Mouse (Mus musculus) layer of hippocampus, adult 2 months (tissue): ENCODE results near the gene Rps6kc1. TPM values are rescaled to one million over a fixed set of nuclear protein-coding genes. Genes with fewer than 3 reads are reported as not detected.
"Not testable (repeated sequence)": the region's sequence is repeated elsewhere in the genome, so short reads cannot be mapped to it uniquely, and the experiment has no call there.

Experiments used
- DNase-seq, 2 experiments: peaks; one replicate each; pipeline ENCODE4 v3.0.0; 2022; ENCODE audit warnings: low spot score in 2 of 2
- H3K27ac ChIP-seq: fragments of 200-600 bp; 2 replicates; pipeline ENCODE4 v1.8.1; 2022
- H3K4me3 ChIP-seq: fragments of 200-600 bp; 2 replicates; pipeline ENCODE4 v1.8.1; 2022; ENCODE audit warnings: mild to moderate bottlenecking
- CTCF ChIP-seq: fragments of 200-600 bp; conservative IDR thresholded peaks from 2 replicates; pipeline ENCODE4 v1.8.1; 2022; ENCODE audit warnings: antibody characterized with exemption, mild to moderate bottlenecking, moderate library complexity
- total RNA-seq, 2 experiments: library from RNA; stranded (reverse); gene quantifications; 2 replicates each; pipeline ENCODE4 v1.2.3; 2021

Gene Rps6kc1
- total RNA-seq, 2 experiments from 2014 or later: 83.7 to 85.8 TPM

DNA sequence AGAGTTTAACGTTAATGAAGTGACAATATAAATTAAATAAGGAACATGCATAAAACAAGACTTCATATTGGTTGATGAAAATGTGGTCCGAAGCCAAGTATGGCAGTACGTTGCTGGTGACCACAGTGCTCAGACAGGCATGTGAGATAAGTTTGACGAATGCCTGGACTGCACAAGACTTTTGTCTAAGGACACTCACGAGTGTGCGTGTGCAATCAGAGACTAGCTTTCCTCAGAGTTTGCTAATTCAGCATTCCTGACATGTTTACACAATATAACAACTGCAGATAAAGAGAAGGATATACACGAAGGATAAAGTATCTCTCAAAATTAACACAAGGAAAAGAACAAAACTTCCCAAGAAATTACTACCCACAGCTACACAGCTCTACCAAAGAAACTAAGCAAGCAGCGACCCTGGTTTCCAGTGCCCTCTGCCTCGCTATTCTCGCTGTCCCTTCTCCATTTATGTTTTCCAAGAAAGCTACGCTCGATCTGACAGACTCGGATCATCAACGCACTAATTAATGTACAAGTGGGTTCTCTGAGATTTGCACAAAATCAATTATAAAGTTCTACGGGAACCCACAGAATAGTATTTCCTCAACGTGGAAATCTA lies 16.3 kb upstream of the Rps6kc1 start:
- no peak for TF ChIP-seq CTCF
- no peak for DNase-seq
- Histone ChIP-seq H3K4me3 (peak overlapping the region; percentile 77), H3K27ac (peak overlapping the region; percentile 100)

DNA sequence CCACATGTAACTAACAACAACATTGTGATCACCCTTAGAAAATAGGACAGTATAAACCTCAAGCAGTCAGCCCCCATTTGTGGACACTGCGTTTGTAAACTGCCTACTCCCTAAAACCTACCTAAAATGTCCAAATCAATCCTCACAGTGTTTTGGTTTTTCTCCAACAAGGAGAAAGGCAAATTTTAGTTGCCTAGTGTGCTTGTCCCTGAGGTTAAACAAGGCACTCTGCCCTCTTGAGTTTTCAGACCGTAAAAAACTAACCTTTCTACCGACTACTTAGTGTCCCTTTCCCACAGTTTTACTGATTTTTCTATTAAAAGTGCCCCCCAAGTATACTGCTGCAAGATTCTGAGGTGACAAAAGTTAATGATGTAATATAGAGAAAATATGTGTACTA lies 15.7 kb upstream of the Rps6kc1 start:
- peak overlapping the region; percentile 77 for H3K4me3 ChIP-seq
- TF ChIP-seq CTCF: no peak
- no peak for DNase-seq
- 0 out of 2 replicates have a peak overlapping the region, but pooled peaks have one; percentile 100 for H3K27ac ChIP-seq

DNA sequence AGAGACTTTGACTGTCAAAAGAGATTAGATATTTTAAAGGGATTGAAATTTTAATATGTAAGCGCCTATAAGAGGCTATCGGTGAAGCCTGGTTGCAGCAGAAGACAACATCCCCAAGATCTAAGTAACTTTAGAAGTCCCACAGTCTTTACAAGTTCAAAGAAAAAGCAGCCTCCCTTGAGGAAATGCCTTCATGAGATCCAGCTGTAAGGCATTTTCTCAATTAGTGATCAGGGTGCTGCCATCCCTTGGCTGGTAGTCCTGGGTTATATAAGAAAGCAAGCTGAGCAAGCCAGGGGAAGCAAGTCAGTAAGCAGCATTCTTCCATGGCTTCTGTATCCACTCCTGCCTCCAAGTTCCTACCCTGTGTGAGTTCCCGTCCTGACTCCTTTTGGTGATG lies 13.2 kb upstream of the Rps6kc1 start, which contains the start of gene Angel2:
Gene Angel2, plus strand, starts transcription at position 301 of the 400 bp plus-strand sequence.
- not testable (repeated sequence) for H3K4me3 ChIP-seq, DNase-seq, H3K27ac ChIP-seq

DNA sequence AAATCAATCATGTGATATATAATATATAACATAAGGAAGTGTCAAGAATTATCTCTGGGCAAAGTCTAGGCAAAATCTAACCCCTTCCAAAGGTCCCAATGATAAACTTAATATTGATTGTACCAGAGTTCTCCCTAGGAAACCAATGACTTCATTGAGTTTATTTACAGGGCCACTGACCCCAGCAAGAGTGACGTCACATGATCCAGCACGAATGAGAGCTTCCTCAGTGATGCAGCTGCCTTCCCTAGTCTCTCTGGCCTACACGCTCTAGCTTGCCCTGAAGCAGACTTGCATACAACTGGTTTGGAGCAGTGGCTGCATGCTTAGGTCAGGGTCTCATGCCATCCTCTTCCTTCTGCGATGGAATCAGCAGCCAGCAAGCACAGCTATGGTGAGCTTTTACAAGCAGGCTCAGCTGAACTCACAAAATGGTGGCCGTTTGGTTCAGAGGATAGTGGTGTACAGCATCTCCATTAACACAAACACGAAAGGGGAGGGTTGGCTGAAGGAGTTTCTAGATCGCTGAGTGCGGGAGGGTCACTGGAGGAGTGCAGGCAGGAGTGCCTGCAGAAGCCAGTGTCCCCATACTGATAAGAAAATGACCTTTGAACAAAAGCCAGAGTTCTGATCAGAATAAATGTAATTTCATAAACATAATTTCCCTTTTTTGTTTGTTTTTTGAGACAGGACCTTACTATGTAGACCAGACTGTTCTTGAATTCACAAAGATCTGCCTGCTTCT lies 8.3 kb upstream of the Rps6kc1 start:
- DNase-seq: no peak
- Histone ChIP-seq H3K4me3 (no peak overlapping the region), H3K27ac (peak overlapping the region; percentile 86; the same call in 1 of the 2 replicates)
- no peak for TF ChIP-seq CTCF

DNA sequence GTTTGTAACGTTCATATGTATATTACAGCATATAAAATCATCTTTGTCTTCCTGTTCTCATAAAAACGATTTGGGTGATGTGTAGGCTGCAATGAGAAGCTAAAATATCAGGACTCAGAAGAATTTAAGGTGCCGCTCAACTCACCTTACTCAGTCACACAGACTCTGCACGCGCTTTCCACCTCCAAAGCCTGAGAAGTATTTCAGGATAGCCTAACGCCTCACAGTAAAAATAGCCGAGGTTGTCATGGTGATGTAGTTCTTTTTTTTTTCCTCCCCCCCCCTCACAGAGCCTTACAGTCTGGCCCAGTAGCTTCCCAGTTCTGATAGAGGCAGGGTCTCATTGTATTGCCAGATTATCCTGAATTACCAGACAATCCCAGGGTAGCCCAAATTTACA lies 7.4 kb upstream of the Rps6kc1 start:
- no peak for TF ChIP-seq CTCF
- DNase-seq: peak; percentile 20 to 45
- Histone ChIP-seq H3K4me3 (no peak overlapping the region; the same call in 1 of the 2 replicates), H3K27ac (peak overlapping the region; percentile 86)

DNA sequence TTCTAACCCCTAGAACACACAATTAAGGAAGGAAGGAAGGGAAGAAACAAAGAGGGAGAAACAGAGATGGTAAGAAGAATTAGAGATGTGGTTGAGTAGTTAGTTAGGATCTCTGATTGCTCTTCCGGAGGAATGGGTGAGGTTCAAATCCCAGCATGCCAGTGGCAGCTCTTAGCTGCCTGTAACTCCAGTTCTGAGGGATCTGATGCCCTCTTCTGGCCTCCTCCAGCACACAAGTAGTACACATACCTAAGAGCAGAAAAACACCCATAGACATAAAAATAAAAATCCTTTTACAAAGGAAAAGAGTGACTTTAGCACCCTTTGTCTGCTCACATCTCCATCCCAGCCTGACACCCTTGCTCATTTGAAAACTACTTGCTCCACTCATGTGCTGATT lies 1.1 kb upstream of the Rps6kc1 start:
- peak; percentile 47 for TF ChIP-seq CTCF
- Histone ChIP-seq H3K27ac (peak overlapping the region; percentile 89; the same call in 1 of the 2 replicates), H3K4me3 (no peak overlapping the region)
- DNase-seq: no peak

DNA sequence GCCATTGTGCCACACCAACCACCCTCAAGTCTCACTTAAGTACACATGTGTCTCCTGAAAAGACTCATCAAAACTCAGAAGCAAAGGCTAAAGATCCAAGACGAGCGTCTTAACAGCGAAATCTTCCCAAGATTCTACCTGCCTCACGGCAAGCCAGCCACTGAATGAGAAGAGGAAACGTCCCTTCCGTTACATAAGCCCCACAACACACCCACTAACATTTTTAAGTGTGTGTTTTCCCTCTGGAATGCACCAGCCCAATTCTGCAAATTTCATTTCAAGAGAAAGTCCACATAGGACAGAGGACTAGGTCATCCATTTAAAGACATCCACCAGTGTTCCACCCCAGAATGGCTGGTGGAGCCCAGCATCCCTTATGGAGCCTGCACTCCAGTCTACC lies 734 bp downstream of the Rps6kc1 start:
- H3K4me3 ChIP-seq: peak overlapping the region; percentile 88
- H3K27ac ChIP-seq: peak overlapping the region; percentile 89
- no peak for TF ChIP-seq CTCF
- no peak for DNase-seq

DNA sequence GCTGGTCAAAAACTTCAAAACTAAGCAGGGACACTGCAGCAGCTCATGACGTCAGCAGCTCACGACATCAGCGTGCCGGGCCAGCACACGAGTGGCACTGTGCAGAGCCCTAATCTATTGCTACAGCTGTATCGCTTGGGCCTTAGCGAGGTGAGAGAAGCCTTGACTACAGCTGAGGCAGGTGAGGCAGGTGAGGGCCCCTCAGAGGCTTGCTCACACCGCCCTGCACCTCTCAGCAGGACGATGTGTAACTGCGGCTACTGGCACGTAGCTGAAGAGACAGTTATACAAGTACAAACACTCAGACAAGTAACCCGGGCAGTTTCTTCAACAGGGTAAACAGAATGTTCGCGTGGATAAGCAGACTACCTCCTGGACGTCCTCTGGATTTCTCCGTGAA lies 6.9 kb downstream of the Rps6kc1 start:
- H3K4me3 ChIP-seq: no peak overlapping the region
- no peak for DNase-seq
- no peak for TF ChIP-seq CTCF
- H3K27ac ChIP-seq: no peak overlapping the region

DNA sequence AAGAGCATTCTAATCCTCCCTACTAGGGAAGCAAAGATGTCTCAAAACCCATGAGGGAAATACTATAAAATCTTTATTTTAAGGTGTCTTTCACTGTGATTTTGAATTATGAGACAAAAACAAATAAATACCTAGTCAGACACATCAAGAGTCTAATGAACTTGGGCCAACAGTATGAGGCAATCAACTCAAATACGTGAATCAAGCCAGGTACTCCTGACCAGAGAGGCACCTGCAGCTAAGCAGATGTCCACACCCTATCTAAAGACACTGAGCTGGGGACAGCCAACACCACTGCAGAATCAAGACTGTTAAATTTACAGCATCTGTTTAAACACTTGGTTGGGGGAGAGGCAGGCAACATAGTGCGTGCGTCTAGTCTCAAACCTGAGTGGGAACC lies 7.4 kb downstream of the Rps6kc1 start:
- no peak for TF ChIP-seq CTCF
- Histone ChIP-seq H3K4me3 (no peak overlapping the region), H3K27ac (no peak overlapping the region)
- DNase-seq: no peak

DNA sequence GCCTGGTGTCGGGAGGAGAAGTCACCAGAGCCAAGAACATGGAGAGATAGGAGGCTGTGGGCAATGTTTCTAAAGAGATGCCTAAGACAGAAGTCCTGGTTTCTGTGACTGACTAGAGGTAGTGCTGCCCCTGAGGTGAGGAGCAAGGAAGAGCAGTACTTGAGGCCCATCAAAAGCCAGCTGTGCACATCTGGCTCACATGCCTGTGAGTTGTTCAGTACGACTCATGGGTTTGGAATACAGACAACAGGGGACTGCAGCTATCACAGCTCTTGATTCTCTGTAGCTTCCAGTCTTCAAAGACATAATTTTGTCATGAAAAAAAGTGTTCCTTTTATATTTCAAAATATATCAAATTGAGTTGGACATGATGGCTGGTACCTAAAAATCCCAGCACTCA lies 10.5 kb downstream of the Rps6kc1 start:
- H3K27ac ChIP-seq: no peak overlapping the region
- no peak for DNase-seq
- H3K4me3 ChIP-seq: no peak overlapping the region
- TF ChIP-seq CTCF: no peak

DNA sequence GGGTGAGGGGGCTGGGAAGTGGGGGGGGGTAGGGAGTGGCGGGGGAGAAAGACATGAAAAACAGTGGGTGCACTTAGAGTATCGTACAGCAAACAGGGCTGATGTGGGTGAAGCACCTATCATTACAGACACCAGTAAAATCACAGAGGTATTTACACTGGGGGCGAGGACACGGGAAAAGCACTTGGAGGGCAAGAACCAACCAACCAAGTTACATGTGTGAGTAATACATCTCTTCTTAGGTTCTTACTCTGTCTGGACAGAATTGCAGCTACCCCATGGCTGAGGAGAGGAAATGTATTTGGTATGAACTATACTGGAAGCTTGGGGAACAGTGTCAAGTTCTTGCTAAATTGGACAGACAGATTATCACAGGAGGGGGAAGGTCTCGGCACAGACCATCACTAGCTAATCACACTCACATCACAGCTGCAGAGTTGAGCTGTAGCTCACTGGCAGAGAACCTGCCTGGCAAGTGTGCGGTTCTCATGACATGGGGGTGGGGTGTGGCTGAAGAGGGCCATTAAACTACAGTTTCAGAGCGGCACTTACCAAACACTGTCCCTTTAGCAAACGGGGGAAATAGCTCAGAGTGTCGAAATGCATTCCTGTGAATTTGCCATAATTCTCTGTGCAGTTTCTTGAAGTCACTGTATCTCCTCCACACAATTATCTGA lies 12.5 kb downstream of the Rps6kc1 start:
- H3K4me3 ChIP-seq: no peak overlapping the region
- no peak for TF ChIP-seq CTCF
- no peak for DNase-seq
- no peak overlapping the region for H3K27ac ChIP-seq

DNA sequence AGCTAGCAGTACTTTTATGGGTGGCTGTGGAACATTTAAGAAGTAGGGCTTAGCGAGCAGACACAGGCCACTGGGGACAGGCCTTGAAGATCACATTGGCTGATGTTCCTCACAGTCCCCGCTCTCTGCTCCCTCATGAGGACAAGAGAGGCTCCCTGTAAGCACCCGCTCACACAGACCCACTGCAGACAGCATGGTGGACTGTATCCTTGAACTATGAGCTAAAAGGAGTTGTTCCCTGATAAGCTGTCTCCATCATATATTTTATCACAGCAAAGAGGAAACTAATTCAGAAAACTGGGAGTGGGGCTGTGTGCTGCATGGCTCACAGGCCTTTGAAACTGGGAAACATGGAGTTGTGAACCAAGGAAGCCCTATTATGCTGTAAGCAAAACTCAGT lies 13.4 kb downstream of the Rps6kc1 start:
- Histone ChIP-seq H3K4me3 (no peak overlapping the region), H3K27ac (no peak overlapping the region)
- no peak for DNase-seq
- no peak for TF ChIP-seq CTCF

DNA sequence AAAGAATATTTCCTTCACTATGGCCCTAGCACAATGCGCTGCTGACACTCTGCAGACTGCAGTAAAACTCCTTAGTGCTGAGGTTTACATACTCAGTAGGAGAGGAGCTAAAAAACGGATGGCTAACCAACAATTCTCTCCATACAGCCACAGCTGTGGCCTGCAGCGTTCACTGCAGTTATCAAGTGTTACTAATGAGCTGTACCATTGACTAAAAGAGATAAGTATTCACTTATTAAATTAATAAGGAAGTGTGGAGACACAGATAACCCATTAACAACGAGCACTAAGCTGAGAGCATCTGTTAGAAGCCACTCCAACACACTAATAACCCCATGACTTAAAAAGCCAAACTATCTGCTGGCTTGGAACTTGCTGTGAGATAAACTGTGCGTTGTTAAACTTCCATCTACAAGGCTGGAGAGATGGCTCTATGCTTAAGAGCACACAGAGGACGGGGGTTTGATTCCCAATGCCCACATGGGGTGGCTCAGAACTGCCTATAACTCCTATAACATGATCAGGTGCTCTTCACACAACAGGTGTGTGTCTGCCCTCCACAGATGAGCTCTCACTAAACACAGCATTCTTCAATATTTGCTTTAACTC lies 17.9 kb downstream of the Rps6kc1 start:
- no peak overlapping the region for H3K4me3 ChIP-seq
- no peak for DNase-seq
- H3K27ac ChIP-seq: no peak overlapping the region
- no peak for TF ChIP-seq CTCF
